Mouse (Mus musculus) intestine, postnatal 0 days (tissue): Measurements from ENCODE around the gene Bcat2. TPM values are rescaled to one million over a fixed set of nuclear protein-coding genes. Genes with fewer than 3 reads are reported as not detected.

Experiments used
- ATAC-seq: fragments of 200-750 bp; cut with Nextera tagmentation; 2 replicates; pipeline ENCODE4 v1.8.0; 2017; ENCODE audit warnings: mild to moderate bottlenecking, moderate TSS enrichment, moderate library complexity
- H3K27ac ChIP-seq: fragments of 300-500 bp; sonication (generic); 2 replicates; pipeline ENCODE4 v1.5.1; 2014; ENCODE audit warnings: mild to moderate bottlenecking, low read depth, low read length, moderate library complexity
- H3K27me3 ChIP-seq: fragments of 300-500 bp; sonication (generic); replicated peaks from 2 replicates; pipeline ENCODE4 v1.6.1; 2014; ENCODE audit warnings: low read length, mixed read lengths; ENCODE audit not compliant: control insufficient read depth, insufficient read depth
- H3K36me3 ChIP-seq: fragments of 300-500 bp; sonication (generic); 2 replicates; pipeline ENCODE4 v1.6.1; 2014; ENCODE audit warnings: mild to moderate bottlenecking, moderate library complexity; ENCODE audit not compliant: control insufficient read depth, insufficient read depth
- H3K4me1 ChIP-seq: fragments of 300-500 bp; sonication (generic); replicated peaks from 2 replicates; pipeline ENCODE4 v1.6.1; 2014; ENCODE audit warnings: antibody characterized with exemption, low read length, mixed read lengths; ENCODE audit not compliant: control insufficient read depth, insufficient read depth
- H3K4me2 ChIP-seq: fragments of 300-500 bp; sonication (generic); replicated peaks from 2 replicates; pipeline ENCODE4 v1.6.1; 2014; ENCODE audit warnings: low read depth, mild to moderate bottlenecking, moderate library complexity
- H3K4me3 ChIP-seq: fragments of 300-500 bp; sonication (generic); 2 replicates; pipeline ENCODE4 v1.5.1; 2014; ENCODE audit warnings: low read depth, low read length
- H3K9ac ChIP-seq: fragments of 300-500 bp; sonication (generic); 2 replicates; pipeline ENCODE4 v1.6.1; 2014; ENCODE audit warnings: mild to moderate bottlenecking, low read depth, low read length
- H3K9me3 ChIP-seq: fragments of 300-500 bp; sonication (generic); 2 replicates; pipeline ENCODE4 v1.6.1; 2016; ENCODE audit warnings: mixed run types; ENCODE audit not compliant: control insufficient read depth
- CTCF ChIP-seq: sonication (generic); IDR thresholded peaks from 2 replicates; pipeline ENCODE4 v1.5.1; 2016; ENCODE audit warnings: low read depth, mild to moderate bottlenecking, control low read depth, antibody characterized with exemption, moderate library complexity
- WGBS: fragments of 180-500 bp; shearing (Covaris S2); extraction: QIAGEN DNeasy Blood & Tissue Kit; methylation state at CpG from one replicate; pipeline ENCODE4 v1.1.7; 2014; 5-methylcytosine and 5-hydroxymethylcytosine counted together
- polyA plus RNA-seq: library from polyadenylated mRNA; unstranded; fragments of >200 nt; fragmentation: Nextera tagmentation; extraction: Ambion mirVana; gene quantifications from 2 replicates; pipeline ENCODE4 v1.2.1, GENCODE M21; 2015

Gene Bcat2
- polyA plus RNA-seq, 1 experiment from 2014 or later = 18.6 TPM

GRCm38 (mm10) chr7:45549641-45550436 lies 20.1 kb upstream of the Bcat2 start:
- H3K4me1 ChIP-seq = no peaks in the 10 kb centered on the region
- no peaks in the 10 kb centered on the region for H3K27me3 ChIP-seq
- H3K4me2 ChIP-seq = no peak overlapping the region
- no peak overlapping the region for H3K27ac ChIP-seq
- no peaks in the 10 kb centered on the region for H3K9me3 ChIP-seq
- no peak overlapping the region; the same call in 1 of the 2 replicates for H3K9ac ChIP-seq
- no peaks in the 10 kb centered on the region for H3K36me3 ChIP-seq
- no peak for ATAC-seq
- H3K4me3 ChIP-seq = no peak overlapping the region
- TF ChIP-seq CTCF = no peak
- 89% methylated on average over 16 of the region's 16 CpGs for WGBS

GRCm38 (mm10) chr7:45550821-45551511 lies 19.0 kb upstream of the Bcat2 start:
- no peak for ATAC-seq
- 72% methylated on average over 11 of the region's 11 CpGs for WGBS
- H3K4me3 ChIP-seq = no peak overlapping the region
- H3K36me3 ChIP-seq = no peaks in the 10 kb centered on the region
- no peaks in the 10 kb centered on the region for H3K9me3 ChIP-seq
- no peak overlapping the region for H3K27ac ChIP-seq
- H3K4me1 ChIP-seq = no peaks in the 10 kb centered on the region
- H3K4me2 ChIP-seq = no peak overlapping the region
- H3K9ac ChIP-seq = no peak overlapping the region
- TF ChIP-seq CTCF = no peak
- no peaks in the 10 kb centered on the region for H3K27me3 ChIP-seq

- no peak overlapping the region for H3K4me2 ChIP-seq
- H3K9me3 ChIP-seq = no peaks in the 10 kb centered on the region
- no peak overlapping the region for H3K27ac ChIP-seq
- no peaks in the 10 kb centered on the region for H3K27me3 ChIP-seq
- no peak for TF ChIP-seq CTCF
- no peak for ATAC-seq
- H3K36me3 ChIP-seq = no peaks in the 10 kb centered on the region
- 80% methylated on average over 8 of the region's 8 CpGs for WGBS
- H3K4me3 ChIP-seq = no peak overlapping the region
- no peak overlapping the region for H3K9ac ChIP-seq
- H3K4me1 ChIP-seq = no peaks in the 10 kb centered on the region
Observed at GRCm38 (mm10) chr7:45551512-45551883, 18.5 kb upstream of the Bcat2 start.

GRCm38 (mm10) chr7:45553519-45553918 lies 16.4 kb upstream of the Bcat2 start:
- Histone ChIP-seq H3K4me2 (no peak overlapping the region), H3K36me3 (no peaks in the 10 kb centered on the region), H3K27me3 (no peaks in the 10 kb centered on the region), H3K9ac (no peak overlapping the region), H3K4me1 (no peaks in the 10 kb centered on the region), H3K9me3 (no peaks in the 10 kb centered on the region), H3K4me3 (no peak overlapping the region), H3K27ac (no peak overlapping the region)
- no peak for TF ChIP-seq CTCF
- ATAC-seq = no peak
- 68% methylated on average over 8 of the region's 8 CpGs for WGBS

GRCm38 (mm10) chr7:45553990-45554389 lies 16.0 kb upstream of the Bcat2 start:
- Histone ChIP-seq H3K4me3 (no peak overlapping the region), H3K36me3 (no peaks in the 10 kb centered on the region), H3K9ac (no peak overlapping the region), H3K27ac (no peak overlapping the region), H3K4me1 (no peaks in the 10 kb centered on the region), H3K4me2 (no peak overlapping the region), H3K9me3 (no peaks in the 10 kb centered on the region), H3K27me3 (no peaks in the 10 kb centered on the region)
- no peak for TF ChIP-seq CTCF
- ATAC-seq = no peak
- 89% methylated on average over 2 of the region's 2 CpGs for WGBS

- TF ChIP-seq CTCF = no peak
- Histone ChIP-seq H3K9ac (no peak within 1 kb of the TSS), H3K9me3 (no peaks in the 10 kb centered on the region), H3K4me3 (no peak within 1 kb of the TSS), H3K4me2 (no peak within 1 kb of the TSS), H3K36me3 (no peaks in the 10 kb centered on the region), H3K27me3 (no peaks in the 10 kb centered on the region), H3K4me1 (no peaks in the 10 kb centered on the region), H3K27ac (no peak within 1 kb of the TSS)
- no peak for ATAC-seq
- WGBS = 42% methylated on average over 8 of the region's 8 CpGs
Observed at GRCm38 (mm10) chr7:45554744-45555143, 15.2 kb upstream of the Bcat2 start, which contains the start of gene Hsd17b14. TSS of gene Hsd17b14 (plus strand) at chr7:45554893.
